Mouse (Mus musculus): ENCODE measurements around the gene Gngt2.
A peak's percentile ranks its signal among the peaks of the same experiment; 100 is the strongest.
"Not testable (repeated sequence)": the region's sequence is repeated elsewhere in the genome, so short reads cannot be mapped to it uniquely, and the experiment has no call there.

Gene Gngt2

DNA sequence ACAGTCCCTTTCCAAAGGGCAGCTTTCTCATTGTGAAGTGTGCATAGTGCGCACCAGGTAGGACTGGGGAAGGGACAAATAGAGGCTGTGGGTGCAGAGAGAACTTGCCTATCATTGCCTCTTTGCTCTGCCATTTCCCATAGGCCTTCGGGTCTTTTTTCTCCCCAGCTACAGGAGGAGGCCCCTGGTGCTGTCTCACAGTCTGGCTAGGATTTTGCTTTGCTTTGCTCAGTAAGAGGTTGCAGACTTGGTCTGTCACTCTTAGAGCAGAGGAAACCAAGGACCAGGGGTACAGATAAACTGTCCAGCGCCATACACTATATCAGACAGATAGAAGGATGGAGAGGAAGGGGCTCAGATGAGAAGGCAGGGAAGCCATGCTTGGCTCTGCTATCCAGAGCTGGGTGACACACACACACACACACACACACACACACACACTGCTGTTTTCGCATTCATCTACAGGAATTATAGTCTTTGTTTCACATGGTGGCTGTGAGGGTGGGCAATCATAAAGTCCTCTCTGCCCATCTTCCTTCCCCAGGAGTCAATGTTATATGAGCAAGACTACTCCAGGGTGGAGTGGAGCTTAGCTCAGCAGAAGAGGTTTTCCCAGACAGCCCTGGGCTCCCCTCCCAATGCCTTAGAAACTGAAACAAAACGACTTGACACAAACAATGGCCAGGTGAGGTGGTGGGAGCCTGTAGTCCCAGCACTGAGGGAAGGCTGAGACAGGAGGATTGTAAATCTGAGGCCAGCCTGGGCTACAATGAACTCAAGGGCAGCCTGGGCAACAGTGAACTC, 3.9 kb downstream of the Gngt2 start:
- no peak for DNase-seq (ENCODE audit: low spot score)

DNA sequence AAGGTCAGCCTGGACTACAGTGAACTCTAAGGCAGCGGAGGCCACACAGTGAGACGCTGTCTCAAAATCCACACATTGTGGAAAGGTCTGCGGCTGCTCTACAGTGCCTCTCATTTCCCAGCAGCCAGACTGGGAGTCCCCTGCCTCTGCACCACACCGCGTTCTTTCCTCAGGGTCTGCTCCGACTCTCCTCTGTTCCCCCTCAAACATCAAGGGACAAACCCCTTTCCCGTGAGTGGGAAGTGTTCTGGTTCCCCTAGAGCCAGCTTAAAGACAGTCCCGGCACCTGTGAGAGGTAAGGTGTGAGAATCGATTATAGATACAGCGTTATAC, 4.4 kb downstream of the Gngt2 start:
- no peak for DNase-seq (ENCODE audit: low spot score)

DNA sequence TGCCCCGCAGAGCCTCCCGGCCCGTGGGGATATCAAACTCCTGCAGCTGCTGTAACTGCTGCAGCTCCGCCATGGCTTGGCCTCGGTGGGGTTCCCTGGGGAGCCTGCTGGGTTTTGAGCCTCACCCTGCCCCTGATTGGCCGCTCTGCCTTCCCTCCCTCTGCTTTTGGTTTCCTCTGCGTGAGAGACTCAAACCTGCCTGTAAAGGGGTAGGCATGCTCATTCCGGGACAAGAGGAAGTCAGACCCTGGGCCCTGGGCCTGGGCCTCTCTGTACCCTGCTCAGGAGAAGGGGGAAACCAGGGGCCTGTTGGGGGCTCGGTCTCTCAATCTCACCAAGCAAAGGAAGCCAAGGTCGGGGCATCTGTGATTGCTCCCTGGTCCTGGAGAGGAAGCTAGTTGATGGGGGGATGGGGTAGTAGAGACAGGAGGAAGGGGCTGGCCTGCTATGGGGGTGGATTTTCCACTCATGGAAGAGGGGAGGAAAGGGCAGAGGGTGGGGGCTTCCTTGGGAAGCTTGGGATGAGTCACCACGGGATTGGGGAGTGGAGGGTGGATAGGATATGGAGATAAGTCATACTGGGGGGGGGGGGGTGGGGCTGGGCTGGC, 5.2 kb downstream of the Gngt2 start, which contains the start of gene Abi3:
Gene Abi3, minus strand, starts transcription at position 403 of the 608 bp plus-strand sequence.
- DNase-seq (ENCODE audit: low spot score), result no peak

DNA sequence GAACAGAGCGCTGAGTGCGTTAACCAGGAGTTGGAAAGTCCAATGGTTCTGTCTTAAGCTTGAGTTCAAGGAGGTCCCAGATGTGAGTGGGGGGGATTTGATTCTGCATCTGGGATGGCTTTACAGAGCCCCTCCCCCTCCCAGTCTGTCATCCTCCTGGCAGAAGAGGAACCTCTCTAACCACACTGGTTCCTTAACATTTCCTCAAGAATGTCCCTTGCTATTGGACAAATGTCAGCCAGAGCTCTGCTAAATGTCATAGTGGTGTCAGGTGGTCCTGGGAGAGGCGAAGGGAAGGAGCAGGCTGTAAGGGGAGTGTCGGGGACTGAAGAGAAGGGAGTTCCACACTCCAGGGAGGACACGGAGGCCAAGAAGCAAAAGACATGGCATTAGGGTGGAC, 5.9 kb downstream of the Gngt2 start:
- no peak for DNase-seq (ENCODE audit: low spot score)

DNA sequence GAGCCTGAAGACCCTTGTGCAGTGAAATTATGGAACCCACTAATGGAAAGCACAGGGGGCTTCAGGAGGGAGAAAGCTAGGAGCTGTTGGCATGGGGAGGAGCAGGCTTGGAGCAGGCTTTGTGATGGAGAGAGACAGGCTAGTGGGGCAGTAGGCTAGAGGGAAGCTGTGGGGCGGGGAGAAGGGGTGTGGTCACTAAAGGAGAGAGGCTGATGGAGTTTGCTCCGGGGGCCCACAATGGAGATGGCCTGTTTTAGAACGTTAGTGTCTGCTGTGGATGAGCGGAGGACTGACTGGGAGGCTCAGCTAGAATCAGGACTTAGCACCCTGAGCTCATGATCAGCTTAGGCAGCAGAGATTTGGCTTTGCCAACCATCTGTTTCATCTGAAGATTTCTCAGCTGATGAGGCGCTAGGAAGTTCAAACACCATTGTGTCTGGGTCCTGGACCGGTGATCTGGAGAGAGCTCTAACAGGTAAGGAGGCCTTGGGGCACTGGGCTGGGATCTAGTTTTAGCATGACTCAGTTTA, 6.5 kb downstream of the Gngt2 start:
- no peak for DNase-seq (ENCODE audit: low spot score)

DNA sequence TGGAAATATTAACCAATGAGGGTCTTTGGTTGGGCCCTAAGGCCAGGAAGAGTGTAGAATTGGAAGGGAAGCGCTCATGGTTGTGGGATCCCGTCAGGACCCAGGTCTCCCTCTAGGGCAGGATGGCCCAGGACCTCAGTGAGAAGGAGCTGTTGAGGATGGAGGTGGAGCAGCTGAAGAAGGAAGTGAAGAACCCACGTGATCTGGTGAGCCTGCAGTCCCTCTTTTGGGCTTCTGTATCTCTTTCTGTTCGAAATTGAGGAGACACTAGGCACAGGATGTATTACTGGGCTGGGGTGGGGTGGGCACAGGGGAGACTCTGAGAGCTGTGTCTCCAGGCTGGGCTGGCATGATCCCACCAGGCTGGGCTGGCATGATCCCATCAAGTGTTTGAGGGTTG, 7.9 kb downstream of the Gngt2 start:
- no peak for DNase-seq (ENCODE audit: low spot score)

DNA sequence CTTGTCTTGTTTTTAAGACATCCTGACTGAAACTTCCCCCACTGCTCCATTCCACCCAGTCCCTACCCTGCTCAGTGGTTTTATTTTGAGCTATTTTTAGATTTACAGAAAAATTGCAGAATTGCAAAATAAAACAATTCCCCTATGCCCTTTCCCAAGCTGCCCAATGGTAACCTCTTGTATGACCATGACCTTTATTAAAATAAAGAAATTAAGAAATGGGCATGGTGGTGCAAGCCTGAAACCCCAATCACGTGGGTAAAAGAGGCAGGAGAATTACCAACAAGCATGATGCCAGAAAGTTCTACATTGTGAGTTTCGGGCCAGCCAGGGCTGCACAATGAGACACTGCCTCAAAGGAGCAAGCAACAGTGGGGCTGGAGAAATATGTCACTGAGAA, 13.9 kb downstream of the Gngt2 start:
- DNase-seq (ENCODE audit: low spot score), result no peak

DNA sequence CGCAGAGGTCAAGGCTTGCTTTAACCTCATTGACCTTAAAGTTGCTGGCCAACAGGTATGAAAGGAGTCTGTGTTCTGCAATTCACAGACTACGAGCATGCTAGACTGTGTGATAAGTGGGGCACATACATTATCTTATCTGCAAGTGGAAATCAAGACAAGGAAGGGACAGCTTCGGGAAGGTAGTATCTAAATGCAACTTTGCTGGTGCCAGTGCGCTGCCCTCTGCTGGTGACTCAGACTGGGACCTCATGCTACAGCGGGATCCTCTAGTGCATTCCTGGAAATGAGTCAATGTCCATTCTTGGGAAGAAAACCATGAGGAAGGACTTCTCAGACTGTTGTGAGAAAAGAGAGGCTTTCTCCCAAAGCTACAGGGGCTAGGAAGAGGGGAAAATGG, 16.7 kb downstream of the Gngt2 start:
- peak; percentile 39 for DNase-seq (ENCODE audit: low spot score)

DNA sequence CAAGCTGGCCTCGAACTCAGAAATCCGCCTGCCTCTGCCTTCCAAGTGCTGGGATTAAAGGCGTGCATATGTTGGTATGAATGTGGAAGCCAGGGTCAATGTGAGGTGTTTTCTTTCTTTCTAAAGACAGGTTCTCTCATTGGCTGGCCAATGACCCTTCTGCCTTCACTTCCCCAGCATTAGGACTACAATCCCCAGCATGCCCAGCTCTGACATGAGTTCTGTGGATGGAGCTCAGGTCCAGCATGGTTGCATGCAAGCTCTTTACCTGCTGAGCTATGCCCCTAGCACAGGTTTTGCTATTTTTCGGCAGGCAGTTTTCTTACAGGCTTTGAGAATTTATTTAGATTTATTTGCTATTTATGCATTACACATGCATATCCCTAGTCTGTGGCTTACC, 20.3 kb downstream of the Gngt2 start:
- no peak for DNase-seq (ENCODE audit: low spot score)

DNA sequence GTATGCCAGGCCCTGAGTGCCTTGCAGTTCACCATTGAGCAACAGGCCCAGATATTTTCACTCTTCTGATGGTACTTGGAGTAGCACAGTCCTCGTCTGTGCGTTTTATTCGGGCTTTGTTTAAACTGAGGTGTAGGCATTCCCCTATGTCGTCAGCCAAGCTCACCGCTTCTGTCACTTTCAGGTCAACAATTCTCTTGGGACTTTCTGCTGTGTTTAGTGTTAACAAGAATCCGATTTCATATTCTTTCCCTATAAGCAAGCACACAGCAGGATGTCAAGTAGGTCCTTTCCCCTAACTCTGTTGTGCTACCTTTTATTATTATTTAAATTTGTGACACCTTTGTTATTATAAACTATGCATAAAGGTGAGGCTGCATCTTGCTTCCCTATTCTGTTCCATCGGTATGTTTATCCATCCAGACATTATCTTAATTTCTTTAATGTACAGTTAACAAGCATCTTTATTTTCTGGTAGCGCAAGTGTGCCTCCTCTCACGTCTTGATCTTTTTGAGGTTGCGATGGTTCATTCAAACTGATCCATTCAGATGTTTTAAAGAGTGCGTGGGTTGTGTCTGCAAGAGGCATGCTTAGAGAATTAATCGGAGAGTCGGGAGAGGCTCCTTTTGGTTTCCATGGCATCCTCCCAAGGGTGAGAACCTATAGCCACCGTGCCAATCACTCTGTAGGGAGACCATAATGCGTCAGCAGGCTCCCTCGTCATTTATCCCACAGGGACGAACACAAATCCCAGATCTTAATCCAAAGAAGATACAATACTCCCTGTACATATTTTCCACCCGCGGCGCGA, 20.9 kb downstream of the Gngt2 start:
- DNase-seq (ENCODE audit: low spot score), result no peak

DNA sequence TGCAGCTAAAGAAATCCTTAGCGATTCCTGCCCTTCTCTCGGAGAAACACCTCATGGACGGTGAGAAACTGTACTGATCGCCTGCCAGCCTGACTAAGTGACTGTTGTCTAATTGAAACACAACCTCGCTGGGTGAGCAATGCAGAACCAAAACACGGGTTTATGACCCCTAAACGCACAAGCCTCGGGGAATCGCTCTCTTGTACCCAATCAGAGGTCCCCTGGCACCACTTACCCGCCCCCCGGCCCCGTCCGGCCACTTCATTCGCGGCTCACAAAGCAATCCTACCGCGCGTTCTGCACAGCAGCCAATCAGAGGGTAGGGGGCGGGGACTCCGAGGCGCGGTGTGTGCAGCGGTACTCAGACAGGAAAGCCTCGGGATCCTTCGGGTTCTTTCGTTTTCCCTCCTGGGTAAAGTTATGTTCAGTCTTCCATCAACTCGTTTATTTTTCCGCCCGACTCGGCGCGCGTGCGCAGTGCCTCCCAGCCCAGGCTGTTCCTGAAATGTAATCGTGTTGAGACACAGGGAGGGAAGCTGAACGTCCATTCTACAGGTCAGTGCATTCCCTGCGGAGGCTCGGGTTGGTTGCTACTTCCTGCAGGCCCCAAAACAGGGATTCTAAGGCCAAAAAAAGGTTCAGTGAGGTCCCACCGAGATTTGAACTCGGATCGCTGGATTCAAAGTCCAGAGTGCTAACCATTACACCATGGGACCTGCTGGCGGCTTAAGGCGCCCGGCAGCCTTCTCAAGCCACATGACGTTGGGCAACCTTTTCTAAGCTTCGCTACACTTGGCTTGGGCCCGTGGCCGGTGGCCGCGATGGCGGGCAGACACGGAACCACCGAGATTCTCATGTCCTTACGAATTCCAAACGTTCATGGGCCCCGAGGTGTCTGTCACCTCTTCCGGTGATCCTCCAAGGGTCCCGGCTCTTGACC, 21.8 kb downstream of the Gngt2 start:
- peak; percentile 97 for DNase-seq (ENCODE audit: low spot score)

DNA sequence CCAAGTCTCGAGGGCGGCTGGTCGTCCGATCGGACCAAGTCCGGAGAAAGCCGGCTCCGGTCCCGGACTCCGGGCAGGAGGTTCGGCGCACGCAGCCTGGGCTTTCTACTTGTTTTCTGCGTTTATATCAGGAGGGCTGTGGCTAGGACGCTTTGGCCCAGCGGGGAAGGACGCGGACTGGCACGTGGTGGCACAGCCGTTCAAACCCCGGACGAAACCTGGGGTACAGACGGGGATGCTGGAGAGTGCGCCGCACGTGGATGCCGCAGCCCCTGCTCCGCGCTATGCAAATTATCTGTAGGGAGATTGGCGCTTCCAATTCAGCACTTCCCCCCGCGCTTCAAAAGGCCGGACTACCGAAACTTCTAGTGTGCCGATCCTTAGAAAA, 22.4 kb downstream of the Gngt2 start:
- DNase-seq (ENCODE audit: low spot score), result peak; percentile 65

DNA sequence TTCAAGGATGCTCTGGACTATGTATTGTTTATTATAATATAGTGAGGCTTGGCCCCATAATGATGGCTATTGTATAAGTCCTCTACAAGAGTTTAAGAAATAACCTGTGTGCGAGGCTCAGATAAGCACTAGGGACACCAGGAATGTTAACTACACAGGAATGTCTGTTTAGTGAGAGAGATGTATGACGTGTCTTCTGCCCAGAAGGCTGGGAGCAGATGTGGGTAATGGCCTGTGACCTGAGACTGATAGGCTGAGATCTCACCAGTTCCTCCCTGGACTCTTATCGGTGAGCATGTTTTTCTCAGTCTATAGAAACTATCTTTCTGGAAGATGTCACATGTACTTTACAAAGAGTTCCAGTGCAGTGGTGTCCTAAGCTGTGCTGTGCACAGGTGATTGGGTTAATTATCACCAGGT, 23.1 kb downstream of the Gngt2 start:
- DNase-seq (ENCODE audit: low spot score), result peak; percentile 71

DNA sequence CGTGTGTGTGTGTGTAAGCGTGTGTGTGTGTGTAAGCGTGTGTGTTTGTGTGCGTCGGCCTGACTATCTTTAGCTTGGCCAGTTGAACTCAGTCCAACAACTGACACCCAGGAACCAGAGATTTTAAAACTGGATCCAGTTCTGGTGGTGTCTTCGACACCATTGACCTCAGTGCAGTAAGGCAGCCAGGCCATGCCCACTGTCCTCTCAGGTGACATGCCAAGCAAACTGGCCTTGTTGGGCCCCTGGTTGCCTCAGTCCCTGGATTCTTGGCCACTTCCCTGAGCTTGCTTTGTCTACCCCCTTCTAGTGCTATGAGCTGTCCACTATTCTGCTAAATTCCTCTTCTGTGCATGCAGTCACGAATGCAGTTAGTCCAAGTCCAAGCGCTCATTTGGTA, 24.4 kb downstream of the Gngt2 start:
- DNase-seq (ENCODE audit: low spot score), result no peak

DNA sequence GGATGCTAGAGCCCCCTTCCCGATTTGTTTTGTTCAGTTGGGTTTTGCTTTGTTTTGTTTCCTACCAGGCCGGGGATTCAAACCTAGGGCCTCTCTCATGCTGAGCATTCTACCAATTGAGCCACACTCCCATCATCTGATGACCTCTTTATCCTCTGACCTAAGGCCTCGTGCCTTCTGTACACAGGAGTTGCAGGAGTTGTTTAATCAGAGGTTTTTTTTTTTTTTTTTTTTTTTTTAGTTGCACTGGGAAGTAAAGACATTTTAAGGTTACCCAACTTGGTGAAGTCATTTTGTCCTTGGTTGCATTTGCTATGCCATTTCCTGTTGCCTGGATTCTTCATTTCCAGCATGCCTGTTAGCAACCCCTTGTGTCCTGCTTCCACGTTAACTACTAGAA, 32.4 kb downstream of the Gngt2 start:
- DNase-seq (ENCODE audit: low spot score), result no peak

DNA sequence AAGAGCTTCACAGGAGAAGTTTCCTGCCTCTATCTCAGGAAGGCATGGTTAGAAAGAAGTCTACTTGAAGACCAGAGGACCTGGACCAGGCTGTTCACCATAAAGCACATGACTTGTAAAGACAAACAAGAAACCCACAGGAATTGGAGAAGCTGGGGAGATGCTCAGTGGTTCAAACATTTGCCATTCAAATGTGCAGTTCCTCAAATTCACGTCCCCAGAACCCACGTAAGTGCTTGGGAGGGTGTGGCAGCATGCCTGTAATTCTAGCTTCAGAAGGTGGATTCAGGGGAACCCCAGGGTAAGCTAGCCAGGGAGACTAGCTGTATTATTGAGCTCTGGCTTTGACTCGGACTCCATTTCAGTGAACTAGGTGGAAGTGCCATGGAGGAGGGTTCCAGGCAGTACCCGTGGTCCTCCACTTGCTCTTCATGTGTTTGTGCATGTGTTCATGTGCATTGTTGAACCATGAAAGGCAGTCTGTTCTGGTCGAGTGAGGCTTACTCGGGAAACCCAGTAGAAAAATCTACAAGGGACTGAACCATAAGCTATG, 33.0 kb downstream of the Gngt2 start:
- no peak for DNase-seq (ENCODE audit: low spot score)

DNA sequence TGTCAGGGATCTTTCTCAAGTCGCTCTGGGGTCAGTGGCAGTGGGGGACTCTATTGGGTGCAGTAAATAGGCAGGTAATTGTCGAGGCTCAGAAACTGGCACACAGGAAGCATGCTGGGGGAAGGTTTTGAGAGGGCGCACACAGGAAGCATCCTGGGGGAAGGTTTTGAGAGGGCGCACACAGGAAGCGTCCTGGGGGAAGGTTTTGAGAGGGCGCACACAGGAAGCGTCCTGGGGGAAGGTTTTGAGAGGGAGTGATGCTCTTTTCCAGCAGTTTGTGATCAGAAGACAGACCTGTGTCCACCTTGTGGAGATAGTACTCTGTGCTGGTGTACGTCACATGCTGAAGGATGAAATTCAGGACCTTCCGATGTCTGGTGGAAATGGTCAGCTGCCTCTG, 38.8 kb downstream of the Gngt2 start:
- no peak for DNase-seq (ENCODE audit: low spot score)

DNA sequence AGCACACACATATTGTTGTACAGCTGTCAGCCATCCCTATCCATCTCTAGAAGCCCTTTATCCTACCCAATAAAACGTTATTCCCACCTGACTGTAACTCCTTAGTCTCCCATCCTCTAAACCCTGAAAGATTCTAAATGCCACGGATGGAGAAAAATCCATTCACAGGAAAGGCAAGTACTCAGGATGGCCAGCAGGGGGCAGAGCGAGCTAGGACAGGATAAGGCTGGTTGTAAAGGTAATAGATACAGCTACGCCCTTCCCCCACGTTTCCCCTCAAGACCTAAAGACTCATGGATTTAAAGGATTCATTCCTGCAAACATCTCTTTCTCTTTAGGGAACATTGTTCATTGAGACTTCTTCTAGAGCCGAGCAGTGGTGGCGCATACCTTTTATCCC, 39.3 kb downstream of the Gngt2 start:
- peak; percentile 60 for DNase-seq (ENCODE audit: low spot score)

DNA sequence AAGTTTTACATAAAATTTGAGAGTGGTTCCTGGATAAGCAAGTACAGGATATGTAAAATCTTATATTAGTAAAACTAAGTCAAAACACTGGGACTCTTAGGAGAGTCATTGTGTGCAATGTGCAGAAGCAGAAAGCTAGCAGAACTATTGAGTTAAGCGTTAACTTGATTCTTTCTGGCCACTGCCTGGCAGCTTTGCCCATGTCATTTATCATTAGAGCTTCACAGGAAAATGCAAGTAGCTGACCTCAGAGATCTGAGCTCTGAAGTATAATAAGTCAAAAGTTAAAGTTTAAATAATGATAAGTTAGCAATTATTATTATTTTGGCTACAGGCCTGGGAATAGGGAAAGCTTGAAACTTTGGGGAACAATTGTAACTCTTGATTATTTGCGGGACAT, 42.8 kb downstream of the Gngt2 start:
- DNase-seq (ENCODE audit: low spot score), result not testable (repeated sequence)

DNA sequence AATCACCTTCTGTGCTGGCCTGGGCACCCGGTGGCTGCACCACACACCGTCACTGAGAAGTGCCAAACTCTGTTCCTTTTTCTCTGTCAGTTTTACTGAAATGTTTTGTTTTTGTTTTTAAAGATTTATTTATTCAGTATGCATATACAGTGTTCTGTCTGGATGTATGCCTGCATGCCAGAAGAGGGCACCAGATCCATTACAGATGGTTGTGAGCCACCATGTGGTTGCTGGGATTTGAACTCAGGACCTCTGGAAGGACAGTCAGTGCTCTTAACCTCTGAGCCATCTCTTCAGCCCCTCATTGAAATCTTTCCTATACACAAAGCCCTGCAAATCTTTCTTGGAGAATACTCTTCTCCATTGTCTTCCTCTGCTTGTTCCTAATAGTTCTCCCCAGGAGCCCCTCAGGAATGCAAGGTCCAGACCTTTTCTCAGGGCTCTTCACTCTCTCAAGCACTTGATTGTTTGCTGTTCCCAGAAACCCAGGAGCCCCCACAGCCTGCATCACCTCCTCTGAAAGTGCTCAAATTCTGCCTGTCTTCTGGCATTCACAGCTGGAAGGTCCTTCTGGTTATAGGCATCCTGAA, 53.5 kb downstream of the Gngt2 start:
- DNase-seq (ENCODE audit: low spot score), result no peak
